8 mouse cellular contexts compared by ENCODE assay signal in the genomic region with DNA sequence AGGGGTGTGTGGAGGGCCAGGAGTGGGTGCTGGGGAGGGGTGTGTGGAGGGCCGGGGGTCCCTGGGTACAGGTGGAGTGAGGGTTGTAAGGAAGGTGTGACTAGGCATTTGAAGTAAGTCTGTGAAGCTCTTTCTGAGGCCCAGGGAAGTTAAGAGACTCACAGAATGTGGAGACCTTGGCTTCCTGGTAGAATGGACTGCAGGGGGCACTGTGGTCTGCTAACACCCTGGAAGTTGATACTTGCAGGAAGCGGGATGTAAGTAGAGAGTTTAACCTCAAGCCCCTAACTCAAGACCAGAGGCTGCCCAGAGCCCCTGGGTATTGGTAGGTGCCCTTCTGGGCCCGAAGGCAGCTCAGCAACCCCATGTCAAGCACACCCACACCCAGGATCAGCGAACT. TPM values are rescaled to one million over a fixed set of nuclear protein-coding genes. Genes with fewer than 3 reads are reported as not detected.
DNase-seq lines count a peak whose midpoint lies in the region; ATAC-seq and TF ChIP-seq lines count a peak whose summit lies in the region.

No protein-coding gene starts in this region.

- H3K9ac ChIP-seq in embryonic facial prominence, embryonic 14.5 days (ENCODE audit: low read depth, low read length) = no peak overlapping the region
- no peak overlapping the region for H3K9ac ChIP-seq in kidney, embryonic 14.5 days (ENCODE audit: low read depth, low read length)

- H3K36me3 ChIP-seq in thymus, adult 2 months (ENCODE audit: control insufficient read depth, insufficient read depth, low read length) = no peaks in the 10 kb centered on the region
- H3K36me3 ChIP-seq in embryonic facial prominence, embryonic 14.5 days (ENCODE audit: control insufficient read depth, insufficient read depth, low read length) = no peaks in the 10 kb centered on the region
- no peaks in the 10 kb centered on the region for H3K36me3 ChIP-seq in kidney, embryonic 14.5 days (ENCODE audit: control insufficient read depth, insufficient read depth, low read length)
- H3K36me3 ChIP-seq in spleen, adult 2 months (ENCODE audit: control insufficient read depth, insufficient read depth, low read length) = no peaks in the 10 kb centered on the region

- H3K4me1 ChIP-seq in cerebellum, adult 2 months (ENCODE audit: control insufficient read depth, insufficient read depth, low read length) = no peaks in the 10 kb centered on the region
- H3K4me1 ChIP-seq in thymus, adult 2 months (replicated peaks; ENCODE audit: control insufficient read depth, insufficient read depth, low read length) = peaks cover 4% of the 10 kb centered on the region; the same call in 1 of the 2 replicates
- peaks cover 16% of the 10 kb centered on the region for H3K4me1 ChIP-seq in embryonic facial prominence, embryonic 14.5 days (ENCODE audit: control insufficient read depth, insufficient read depth, low read length)
- H3K4me1 ChIP-seq in kidney, embryonic 14.5 days (ENCODE audit: control insufficient read depth, insufficient read depth, low read length) = peaks cover 5% of the 10 kb centered on the region; the same call in 1 of the 2 replicates
- H3K4me1 ChIP-seq in lung, adult 2 months (ENCODE audit: control insufficient read depth, insufficient read depth, low read length) = no peaks in the 10 kb centered on the region
- H3K4me1 ChIP-seq in spleen, adult 2 months (ENCODE audit: control insufficient read depth, insufficient read depth, insufficient read length) = peaks cover 3% of the 10 kb centered on the region; the same call in 1 of the 2 replicates

- no peak for TF ChIP-seq POLR2A in cerebellum, adult 2 months (IDR thresholded peaks at IDR 0.05; ENCODE audit: borderline replicate concordance, insufficient read depth, low read length)
- TF ChIP-seq POLR2A in thymus, adult 2 months (IDR thresholded peaks at IDR 0.05; ENCODE audit: control insufficient read depth, extremely low read depth, insufficient read depth, low read length, poor library complexity) = no peak
- TF ChIP-seq POLR2A in lung, adult 2 months (IDR thresholded peaks at IDR 0.05; ENCODE audit: borderline replicate concordance, extremely low read depth, low read depth, low read length) = no peak
- no peak for TF ChIP-seq POLR2A in spleen, adult 2 months (IDR thresholded peaks at IDR 0.05; ENCODE audit: low read depth, low read length)

- no peak overlapping the region for H3K27ac ChIP-seq in cerebellum, adult 2 months (ENCODE audit: insufficient read depth, low read length)
- no peak overlapping the region for H3K27ac ChIP-seq in thymus, adult 2 months (ENCODE audit: control insufficient read depth, insufficient read depth, low read length)
- H3K27ac ChIP-seq in embryonic facial prominence, embryonic 14.5 days (replicated peaks; ENCODE audit: low read depth, low read length) = no peak overlapping the region
- no peak overlapping the region for H3K27ac ChIP-seq in kidney, embryonic 14.5 days (ENCODE audit: low read depth, low read length)
- H3K27ac ChIP-seq in spleen, adult 2 months (ENCODE audit: insufficient read depth, low read length) = no peak overlapping the region

- WGBS in cerebellum, adult 2 months = 36% methylated on average over 4 of the region's 4 CpGs
- 48% methylated on average over 4 of the region's 4 CpGs for WGBS in thymus, adult 2 months
- WGBS in embryonic facial prominence, embryonic 14.5 days = 38% methylated on average over 4 of the region's 4 CpGs
- WGBS in kidney, embryonic 14.5 days = 36% methylated on average over 4 of the region's 4 CpGs
- WGBS in lung, adult 2 months = 43% methylated on average over 4 of the region's 4 CpGs
- WGBS in spleen, adult 2 months = 39% methylated on average over 4 of the region's 4 CpGs

- H3K27me3 ChIP-seq in cerebellum, adult 2 months (ENCODE audit: control insufficient read depth, insufficient read depth, low read length) = peaks cover 4% of the 10 kb centered on the region
- H3K27me3 ChIP-seq in thymus, adult 2 months (ENCODE audit: control insufficient read depth, insufficient read depth, low read length) = no peaks in the 10 kb centered on the region
- H3K27me3 ChIP-seq in embryonic facial prominence, embryonic 14.5 days (replicated peaks; ENCODE audit: control insufficient read depth, insufficient read depth, low read length) = no peaks in the 10 kb centered on the region; the same call in 1 of the 2 replicates
- peaks cover 15% of the 10 kb centered on the region; the same call in 1 of the 2 replicates for H3K27me3 ChIP-seq in kidney, embryonic 14.5 days (ENCODE audit: control insufficient read depth, insufficient read depth, low read length)
- no peaks in the 10 kb centered on the region for H3K27me3 ChIP-seq in spleen, adult 2 months (ENCODE audit: control insufficient read depth, insufficient read depth, low read length)

- TF ChIP-seq CTCF in cerebellum, adult 2 months (IDR thresholded peaks at IDR 0.05; ENCODE audit: borderline replicate concordance, insufficient read depth, low read depth, low read length) = peak; percentile 59; the same call in 1 of the 2 replicates
- TF ChIP-seq CTCF in thymus, adult 2 months (IDR thresholded peaks at IDR 0.05; ENCODE audit: borderline replicate concordance, control insufficient read depth, extremely low read depth, insufficient read depth, low read length, poor library complexity) = no peak
- peak; percentile 58 for TF ChIP-seq CTCF in lung, adult 2 months (IDR thresholded peaks at IDR 0.05; ENCODE audit: insufficient read depth, low read length)
- TF ChIP-seq CTCF in spleen, adult 2 months (IDR thresholded peaks at IDR 0.05; ENCODE audit: extremely low read depth, insufficient read depth, insufficient read length, insufficient replicate concordance) = peak; percentile 19; the same call in 1 of the 2 replicates

- no peak overlapping the region for H3K4me2 ChIP-seq in embryonic facial prominence, embryonic 14.5 days (ENCODE audit: low read depth, low read length)
- H3K4me2 ChIP-seq in kidney, embryonic 14.5 days (replicated peaks; ENCODE audit: low read depth, low read length) = no peak overlapping the region

- no peak overlapping the region for H3K4me3 ChIP-seq in cerebellum, adult 2 months (replicated peaks; ENCODE audit: insufficient read depth, low read depth, low read length)
- H3K4me3 ChIP-seq in thymus, adult 2 months (ENCODE audit: control insufficient read depth, insufficient read depth, low read length) = no peak overlapping the region
- no peak overlapping the region for H3K4me3 ChIP-seq in embryonic facial prominence, embryonic 14.5 days (ENCODE audit: low read depth, low read length)
- no peak overlapping the region for H3K4me3 ChIP-seq in kidney, embryonic 14.5 days (ENCODE audit: low read length)
- no peak overlapping the region for H3K4me3 ChIP-seq in lung, adult 2 months (replicated peaks; ENCODE audit: extremely low read depth, low read depth, low read length)
- H3K4me3 ChIP-seq in spleen, adult 2 months (ENCODE audit: extremely low read depth, insufficient read depth, insufficient read length) = no peak overlapping the region

- peak in 1 of 2 experiments; percentile 18 for DNase-seq in cerebellum, adult 2 months
- DNase-seq in cerebellum, adult 11-12 months = no peak
- peak; percentile 51 for DNase-seq in thymus, adult 2 months
- DNase-seq in thymus, adult 18-20 months = no peak
- DNase-seq in embryonic facial prominence, embryonic 14.5 days (ENCODE audit: low spot score) = peak; percentile 78
- DNase-seq in lung, adult 2 months = peak; percentile 23
- DNase-seq in spleen, adult 2 months (ENCODE audit: low read depth in 1 of 2, low spot score in 2 of 2) = peak in 1 of 2 experiments; percentile 25

- H3K9me3 ChIP-seq in embryonic facial prominence, embryonic 14.5 days (ENCODE audit: control insufficient read depth, low read length) = no peaks in the 10 kb centered on the region
- no peaks in the 10 kb centered on the region for H3K9me3 ChIP-seq in kidney, embryonic 14.5 days (ENCODE audit: control insufficient read depth, low read length)

- no peak for ATAC-seq in embryonic facial prominence, embryonic 14.5 days (ENCODE audit: low read depth)
- 0 out of 2 replicates have a peak, but pooled peaks have one; percentile 15 for ATAC-seq in kidney, embryonic 14.5 days (ENCODE audit: low FRiP score, low TSS enrichment)

RNA-seq across cellular contexts. Expression of gene Ak8, which starts 56.2 kb away (rescaled TPM):
- 0.70 and 0.98 TPM in 2 replicates for polyA plus RNA-seq in cerebellum, adult 2 months (2012; rRNA removed)
- 0.75 and 0.89 TPM in 2 replicates for polyA plus RNA-seq in thymus, adult 2 months (2012; rRNA removed)
- polyA plus RNA-seq in embryonic facial prominence, embryonic 14.5 days (2014; fragmentation: Nextera tagmentation; extraction: Ambion mirVana) = 1.2 and 2.0 TPM in 2 replicates
- 0.84 and 0.97 TPM in 2 replicates for polyA plus RNA-seq in kidney, embryonic 14.5 days (2014; fragmentation: Nextera tagmentation; extraction: Ambion mirVana)
- polyA plus RNA-seq in lung, adult 2 months (2012; rRNA removed) = 4.2 TPM in 2 replicates
- polyA plus RNA-seq in spleen, adult 2 months (2012; rRNA removed) = 0.69 and 0.94 TPM in 2 replicates

RNA-seq across cellular contexts. Expression of gene Spaca9, which starts 56.7 kb away (rescaled TPM):
- 0.61 and 1.5 TPM in 2 replicates for polyA plus RNA-seq in cerebellum, adult 2 months (2012; rRNA removed)
- polyA plus RNA-seq in thymus, adult 2 months (2012; rRNA removed) = 1.6 and 2.5 TPM in 2 replicates
- polyA plus RNA-seq in embryonic facial prominence, embryonic 14.5 days (2014; fragmentation: Nextera tagmentation; extraction: Ambion mirVana) = 3.2 and 4.4 TPM in 2 replicates
- 4.0 and 4.9 TPM in 2 replicates for polyA plus RNA-seq in kidney, embryonic 14.5 days (2014; fragmentation: Nextera tagmentation; extraction: Ambion mirVana)
- polyA plus RNA-seq in lung, adult 2 months (2012; rRNA removed) = 21.4 and 29.6 TPM in 2 replicates
- 2.4 and 5.0 TPM in 2 replicates for polyA plus RNA-seq in spleen, adult 2 months (2012; rRNA removed)

Comparison
In these comparisons a context has a peak if more than half of its experiments do, and no peak if none do; other contexts are left out.
1. DNase-seq: peak in thymus, adult 2 months (single experiment), embryonic facial prominence, embryonic 14.5 days (single experiment) and lung, adult 2 months (single experiment); none in cerebellum, adult 11-12 months (single experiment) and thymus, adult 18-20 months (0 of 2).